In the genomic region with DNA sequence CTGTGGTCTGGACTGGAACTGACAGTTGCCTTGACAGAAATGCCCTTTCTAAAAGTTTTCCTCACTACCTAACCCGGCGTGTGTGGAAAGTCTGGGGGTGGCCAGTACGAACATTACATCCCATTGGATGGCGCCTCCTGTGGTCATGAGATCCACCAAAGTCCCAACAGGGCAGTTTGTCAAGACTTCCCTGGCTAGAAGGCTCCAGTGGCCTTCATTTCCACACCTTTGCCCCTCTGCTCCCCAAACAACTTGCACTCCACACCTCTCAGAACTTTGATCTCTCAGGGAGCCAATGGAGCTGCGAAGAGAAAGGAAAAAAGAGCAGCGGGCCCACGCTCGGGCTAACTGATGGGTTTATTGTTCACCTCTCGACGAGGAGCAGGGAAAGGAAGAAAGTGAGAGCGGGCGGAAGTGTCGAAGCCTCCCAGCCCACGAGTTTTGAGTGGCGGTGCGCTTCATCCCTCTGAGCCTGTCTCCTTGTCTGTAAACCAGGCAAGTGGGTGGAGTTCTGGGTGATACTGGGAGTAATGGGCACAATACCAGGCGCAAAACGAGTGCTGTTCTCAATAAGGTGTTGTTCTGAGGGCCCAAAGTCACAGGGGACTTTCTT, we compare ENCODE assay signal across 11 mouse cellular contexts.
DNase-seq lines count a peak whose midpoint lies in the region; ATAC-seq and TF ChIP-seq lines count a peak whose summit lies in the region.
"Had no signal": no experiment of that assay in that cellular context is flagged by ENCODE, and none has a peak within 500 bp of the region (broad histone marks: within the 10 kb centered on the region; RNA-seq: fewer than 3 reads in every experiment).

No protein-coding gene starts in this region.

- no peaks in the 10 kb centered on the region for H3K36me3 ChIP-seq in hindbrain, embryonic 11.5 days (ENCODE audit: control insufficient read depth, insufficient read depth, low read length)
- no peaks in the 10 kb centered on the region for H3K36me3 ChIP-seq in hindbrain, embryonic 13.5 days
- no peaks in the 10 kb centered on the region for H3K36me3 ChIP-seq in midbrain, embryonic 11.5 days (ENCODE audit: control insufficient read depth, insufficient read depth, low read length)
- no peaks in the 10 kb centered on the region for H3K36me3 ChIP-seq in midbrain, embryonic 16.5 days (ENCODE audit: control insufficient read depth, insufficient read depth, low read length)
- H3K36me3 ChIP-seq in embryonic facial prominence, embryonic 13.5 days: no peaks in the 10 kb centered on the region
- no peaks in the 10 kb centered on the region for H3K36me3 ChIP-seq in midbrain, embryonic 15.5 days (replicated peaks)
- H3K36me3 ChIP-seq: liver, embryonic 15.5 days had no signal

- H3K9ac ChIP-seq in hindbrain, embryonic 11.5 days (ENCODE audit: low read depth, low read length): no peak overlapping the region
- H3K9ac ChIP-seq in hindbrain, embryonic 13.5 days: no peak overlapping the region
- no peak overlapping the region for H3K9ac ChIP-seq in midbrain, embryonic 11.5 days (ENCODE audit: low read length)
- no peak overlapping the region for H3K9ac ChIP-seq in midbrain, embryonic 16.5 days (ENCODE audit: low read depth, low read length)
- H3K9ac ChIP-seq in embryonic facial prominence, embryonic 13.5 days: no peak overlapping the region
- no peak overlapping the region for H3K9ac ChIP-seq in midbrain, embryonic 15.5 days
- H3K9ac ChIP-seq: liver, embryonic 15.5 days had no signal

- no peak overlapping the region for H3K4me2 ChIP-seq in hindbrain, embryonic 11.5 days (replicated peaks; ENCODE audit: low read depth, low read length)
- H3K4me2 ChIP-seq in hindbrain, embryonic 13.5 days: no peak overlapping the region
- no peak overlapping the region for H3K4me2 ChIP-seq in midbrain, embryonic 11.5 days
- H3K4me2 ChIP-seq in midbrain, embryonic 16.5 days (ENCODE audit: low read length): no peak overlapping the region
- H3K4me2 ChIP-seq in embryonic facial prominence, embryonic 13.5 days: peak overlapping the region; percentile 20; the same call in 1 of the 2 replicates
- no peak overlapping the region for H3K4me2 ChIP-seq in midbrain, embryonic 15.5 days
- H3K4me2 ChIP-seq: liver, embryonic 15.5 days had no signal

- H3K27me3 ChIP-seq in hindbrain, embryonic 11.5 days (ENCODE audit: control insufficient read depth, insufficient read depth, low read length): peaks cover 5% of the 10 kb centered on the region; the same call in 1 of the 2 replicates
- H3K27me3 ChIP-seq in hindbrain, embryonic 13.5 days: peaks cover 46% of the 10 kb centered on the region
- peaks cover 10% of the 10 kb centered on the region for H3K27me3 ChIP-seq in midbrain, embryonic 11.5 days (ENCODE audit: control insufficient read depth, insufficient read depth, low read length)
- peaks cover 3% of the 10 kb centered on the region; the same call in 1 of the 2 replicates for H3K27me3 ChIP-seq in midbrain, embryonic 16.5 days (ENCODE audit: control insufficient read depth, insufficient read depth, low read depth, low read length)
- H3K27me3 ChIP-seq in embryonic facial prominence, embryonic 13.5 days: peaks cover 53% of the 10 kb centered on the region
- peaks cover 11% of the 10 kb centered on the region; the same call in 1 of the 2 replicates for H3K27me3 ChIP-seq in midbrain, embryonic 15.5 days (replicated peaks)

- H3K4me1 ChIP-seq in hindbrain, embryonic 11.5 days (replicated peaks; ENCODE audit: control insufficient read depth, insufficient read depth, low read length): no peaks in the 10 kb centered on the region
- no peaks in the 10 kb centered on the region; the same call in 1 of the 2 replicates for H3K4me1 ChIP-seq in hindbrain, embryonic 13.5 days (replicated peaks)
- peaks cover 13% of the 10 kb centered on the region for H3K4me1 ChIP-seq in midbrain, embryonic 11.5 days (ENCODE audit: control insufficient read depth, insufficient read depth, low read length)
- no peaks in the 10 kb centered on the region for H3K4me1 ChIP-seq in midbrain, embryonic 16.5 days (ENCODE audit: control insufficient read depth, insufficient read depth, low read length)
- peaks cover 14% of the 10 kb centered on the region; the same call in 1 of the 2 replicates for H3K4me1 ChIP-seq in embryonic facial prominence, embryonic 13.5 days
- no peaks in the 10 kb centered on the region for H3K4me1 ChIP-seq in midbrain, embryonic 15.5 days

- ATAC-seq in hindbrain, embryonic 11.5 days (ENCODE audit: low FRiP score): no peak
- no peak for ATAC-seq in hindbrain, embryonic 13.5 days (ENCODE audit: low FRiP score)
- ATAC-seq in midbrain, embryonic 11.5 days (ENCODE audit: low FRiP score): no peak
- no peak for ATAC-seq in midbrain, embryonic 16.5 days
- ATAC-seq in embryonic facial prominence, embryonic 13.5 days (ENCODE audit: insufficient number of reproducible peaks, insufficient read depth, low FRiP score, low TSS enrichment, low read depth): no peak
- no peak for ATAC-seq in midbrain, embryonic 15.5 days (replicated peaks)

- intact Hi-C loops in gastrocnemius, adult 2 months (cut with DNase I): no loop called here

- no peaks in the 10 kb centered on the region for H3K9me3 ChIP-seq in hindbrain, embryonic 11.5 days (ENCODE audit: control insufficient read depth, low read length)
- H3K9me3 ChIP-seq in hindbrain, embryonic 13.5 days: no peaks in the 10 kb centered on the region
- no peaks in the 10 kb centered on the region for H3K9me3 ChIP-seq in midbrain, embryonic 11.5 days (ENCODE audit: control insufficient read depth, low read length)
- H3K9me3 ChIP-seq in midbrain, embryonic 16.5 days (replicated peaks; ENCODE audit: control insufficient read depth, low read length, poor library complexity, severe bottlenecking): no peaks in the 10 kb centered on the region
- no peaks in the 10 kb centered on the region for H3K9me3 ChIP-seq in embryonic facial prominence, embryonic 13.5 days
- H3K9me3 ChIP-seq in midbrain, embryonic 15.5 days: no peaks in the 10 kb centered on the region
- H3K9me3 ChIP-seq: liver, embryonic 15.5 days had no signal

- 14% methylated on average over 18 of the region's 18 CpGs for WGBS in hindbrain, embryonic 11.5 days
- 20% methylated on average over 18 of the region's 18 CpGs for WGBS in hindbrain, embryonic 13.5 days
- 24% methylated on average over 18 of the region's 18 CpGs for WGBS in midbrain, embryonic 11.5 days
- WGBS in midbrain, embryonic 16.5 days: 26% methylated on average over 18 of the region's 18 CpGs
- WGBS in embryonic facial prominence, embryonic 13.5 days: 24% methylated on average over 18 of the region's 18 CpGs
- WGBS in midbrain, embryonic 15.5 days: 27% methylated on average over 18 of the region's 18 CpGs

- no peak overlapping the region for H3K27ac ChIP-seq in hindbrain, embryonic 11.5 days (ENCODE audit: low read depth, low read length)
- no peak overlapping the region for H3K27ac ChIP-seq in hindbrain, embryonic 13.5 days
- H3K27ac ChIP-seq in midbrain, embryonic 11.5 days (ENCODE audit: low read depth, low read length): no peak overlapping the region
- H3K27ac ChIP-seq in midbrain, embryonic 16.5 days (ENCODE audit: low read length): no peak overlapping the region
- no peak overlapping the region for H3K27ac ChIP-seq in embryonic facial prominence, embryonic 13.5 days
- 0 out of 2 replicates have a peak overlapping the region, but pooled peaks have one; percentile 45 for H3K27ac ChIP-seq in midbrain, embryonic 15.5 days
- H3K27ac ChIP-seq in gastrocnemius, adult 2 months: no peak overlapping the region
- H3K27ac ChIP-seq: liver, embryonic 15.5 days; stomach, postnatal 0 days had no signal

- TF ChIP-seq CTCF in gastrocnemius, adult 2 months (IDR thresholded peaks at IDR 0.05): no peak

- peak; percentile 31 for DNase-seq in hindbrain, embryonic 11.5 days (ENCODE audit: low spot score)
- peak; percentile 87 for DNase-seq in midbrain, embryonic 11.5 days (ENCODE audit: low spot score, missing footprints)
- no peak for DNase-seq in urinary bladder, postnatal 14 days (ENCODE audit: low spot score)
- no peak for DNase-seq in gastrocnemius, adult 2 months
- DNase-seq: cerebellum, adult 9-10 months had no signal

- H3K4me3 ChIP-seq in hindbrain, embryonic 11.5 days (ENCODE audit: low read depth, low read length): no peak overlapping the region
- H3K4me3 ChIP-seq in hindbrain, embryonic 13.5 days: no peak overlapping the region
- no peak overlapping the region for H3K4me3 ChIP-seq in midbrain, embryonic 11.5 days (ENCODE audit: low read depth, low read length)
- no peak overlapping the region for H3K4me3 ChIP-seq in midbrain, embryonic 16.5 days (ENCODE audit: low read depth, low read length)
- H3K4me3 ChIP-seq in embryonic facial prominence, embryonic 13.5 days: no peak overlapping the region
- H3K4me3 ChIP-seq in midbrain, embryonic 15.5 days: no peak overlapping the region
- no peak overlapping the region for H3K4me3 ChIP-seq in gastrocnemius, adult 2 months
- H3K4me3 ChIP-seq: liver, embryonic 15.5 days had no signal

Comparison
In these comparisons a context has a peak if more than half of its experiments do, and no peak if none do; other contexts are left out.
1. DNase-seq: peak in hindbrain, embryonic 11.5 days (single experiment) and midbrain, embryonic 11.5 days (single experiment); none in urinary bladder, postnatal 14 days (single experiment) and gastrocnemius, adult 2 months (single experiment).